Mouse (Mus musculus): ENCODE results near the gene Ndufb10. TPM values are rescaled to one million over a fixed set of nuclear protein-coding genes. Genes with fewer than 3 reads are reported as not detected.

Ndufb10 gene
- polyA plus RNA-seq (2016; fragmentation: Nextera tagmentation; extraction: Ambion mirVana), result 230 and 240 TPM in 2 replicates

DNA sequence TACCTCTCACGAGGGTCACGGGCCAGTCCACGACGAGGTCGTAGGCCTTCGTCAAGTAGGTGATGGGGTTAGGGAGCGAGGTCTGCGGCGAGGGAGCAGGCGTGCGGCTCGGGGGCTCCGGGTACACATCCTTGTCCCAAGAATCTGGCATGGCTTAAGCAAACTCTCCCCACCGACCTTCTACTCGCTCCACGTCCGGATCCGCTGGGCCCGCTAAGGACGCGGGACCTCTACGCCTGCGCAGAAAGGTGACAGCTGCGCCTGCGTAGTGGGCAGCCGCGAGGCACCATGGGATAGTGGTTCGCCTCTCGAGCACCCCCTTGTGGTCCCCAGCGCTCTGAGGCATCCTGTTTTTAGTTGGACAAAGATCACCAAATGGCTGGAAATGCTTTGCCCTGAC lies at the start of gene Ndufb10:
TSS of gene Ndufb10 (minus strand) at position 295 of the 400 bp plus-strand sequence.
- Histone ChIP-seq H3K27me3 (replicated peaks) (no peaks in the 10 kb centered on the region), H3K4me1 (peaks cover 29% of the 10 kb centered on the region), H3K27ac (peak within 1 kb of the TSS; percentile 12; the same call in 1 of the 2 replicates), H3K36me3 (peaks cover 15% of the 10 kb centered on the region), H3K9ac (peak within 1 kb of the TSS; percentile 92), H3K4me3 (peak within 1 kb of the TSS; percentile 71), H3K9me3 (no peaks in the 10 kb centered on the region), H3K4me2 (replicated peaks) (peak within 1 kb of the TSS; percentile 94)
- under 1% methylated on average over 30 of the region's 30 CpGs for WGBS
- ATAC-seq (ENCODE audit: low FRiP score, low read depth), result peak; percentile 78

DNA sequence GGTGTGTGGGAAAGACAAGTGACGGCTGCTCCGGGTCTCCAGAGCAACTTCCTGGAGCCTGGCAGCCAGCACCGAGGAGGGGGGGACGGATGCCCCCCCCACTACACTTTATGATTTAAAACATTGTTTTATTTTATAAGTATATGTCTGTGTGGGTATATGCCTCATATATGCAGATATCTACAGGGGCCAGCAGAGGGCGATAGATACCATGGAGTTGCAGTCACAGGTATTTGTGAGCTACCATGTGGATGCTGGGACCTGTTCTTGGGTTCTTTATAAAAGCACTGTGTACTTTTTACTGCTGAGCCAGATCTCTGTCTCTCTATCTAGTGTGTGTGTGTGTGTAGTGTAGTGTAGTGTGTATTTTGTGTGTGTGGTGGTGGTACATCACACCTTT lies 49.0 kb upstream of the Ndufb10 start:
- H3K4me1 ChIP-seq, result no peaks in the 10 kb centered on the region
- no peaks in the 10 kb centered on the region for H3K36me3 ChIP-seq
- no peak overlapping the region for H3K27ac ChIP-seq
- H3K4me3 ChIP-seq, result no peak overlapping the region
- no peak overlapping the region for H3K4me2 ChIP-seq (replicated peaks)
- no peak for ATAC-seq (ENCODE audit: low FRiP score, low read depth)
- no peak overlapping the region for H3K9ac ChIP-seq
- 81% methylated on average over 5 of the region's 5 CpGs for WGBS
- no peaks in the 10 kb centered on the region for H3K27me3 ChIP-seq (replicated peaks)
- H3K9me3 ChIP-seq, result no peaks in the 10 kb centered on the region

DNA sequence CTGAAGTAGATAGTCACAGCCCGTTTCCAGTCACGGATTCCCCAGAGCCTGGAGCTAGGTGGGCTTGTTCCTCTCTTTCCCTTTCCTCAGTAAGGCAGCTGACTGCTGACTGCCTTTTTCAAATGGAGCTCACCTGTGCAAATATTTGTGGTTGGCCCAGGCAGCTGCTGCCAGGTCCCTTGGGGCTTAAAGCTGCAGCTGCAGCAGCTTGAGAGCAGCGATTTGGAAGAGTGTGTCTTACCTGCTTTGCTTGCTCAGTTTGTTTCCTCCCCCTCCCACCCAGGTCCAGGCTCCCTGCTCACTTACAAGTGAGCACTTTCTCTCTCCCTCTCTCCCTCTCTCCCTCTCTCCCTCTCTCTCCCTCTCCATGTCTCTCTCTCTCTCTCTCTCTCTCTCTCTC lies 44.9 kb upstream of the Ndufb10 start:
- WGBS, result 48% methylated on average over 3 of the region's 3 CpGs

DNA sequence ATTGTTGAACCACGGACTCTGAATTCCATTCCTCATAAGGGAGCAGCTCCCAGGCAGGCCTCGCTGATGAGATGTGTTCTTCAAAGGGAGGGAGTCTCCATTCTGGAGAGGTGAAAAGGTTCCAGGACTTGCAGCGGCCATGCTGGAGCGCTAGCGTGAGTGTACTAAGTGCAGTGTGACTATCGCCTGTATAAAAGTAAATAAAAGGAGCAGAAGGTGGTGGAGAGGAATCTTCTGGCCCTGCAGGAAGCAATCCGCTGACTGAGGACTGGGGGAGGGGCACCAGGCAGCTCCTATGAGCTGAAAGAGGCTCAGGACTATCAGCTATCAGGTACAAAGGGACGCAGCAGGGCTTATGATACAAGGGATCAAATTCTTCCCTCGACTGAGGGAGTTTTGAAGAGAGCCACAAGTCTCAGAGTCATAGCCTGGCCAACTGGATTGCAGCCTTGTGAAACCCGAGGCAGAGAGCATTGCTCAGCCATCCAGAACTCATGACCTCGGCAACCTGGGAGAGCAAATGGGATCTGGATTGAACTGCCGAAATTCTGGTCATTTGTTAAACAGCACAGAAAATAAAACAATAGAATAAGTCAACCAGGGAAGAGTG lies 42.1 kb upstream of the Ndufb10 start:
- no peak overlapping the region for H3K4me2 ChIP-seq (replicated peaks)
- no peaks in the 10 kb centered on the region for H3K9me3 ChIP-seq
- no peak overlapping the region for H3K9ac ChIP-seq
- no peak overlapping the region for H3K27ac ChIP-seq
- ATAC-seq (ENCODE audit: low FRiP score, low read depth), result no peak
- 29% methylated on average over 12 of the region's 12 CpGs for WGBS
- no peaks in the 10 kb centered on the region for H3K36me3 ChIP-seq
- H3K4me1 ChIP-seq, result no peaks in the 10 kb centered on the region; the same call in 1 of the 2 replicates
- H3K4me3 ChIP-seq, result no peak overlapping the region
- no peaks in the 10 kb centered on the region for H3K27me3 ChIP-seq (replicated peaks)

More for the DNA sequence above, 44.9 kb upstream of the Ndufb10 start:
- Histone ChIP-seq H3K27me3 (replicated peaks) (no peaks in the 10 kb centered on the region), H3K36me3 (no peaks in the 10 kb centered on the region), H3K4me1 (no peaks in the 10 kb centered on the region; the same call in 1 of the 2 replicates), H3K4me3 (no peak overlapping the region), H3K9ac (no peak overlapping the region), H3K27ac (no peak overlapping the region), H3K9me3 (no peaks in the 10 kb centered on the region), H3K4me2 (replicated peaks) (no peak overlapping the region)
- ATAC-seq (ENCODE audit: low FRiP score, low read depth), result no peak

DNA sequence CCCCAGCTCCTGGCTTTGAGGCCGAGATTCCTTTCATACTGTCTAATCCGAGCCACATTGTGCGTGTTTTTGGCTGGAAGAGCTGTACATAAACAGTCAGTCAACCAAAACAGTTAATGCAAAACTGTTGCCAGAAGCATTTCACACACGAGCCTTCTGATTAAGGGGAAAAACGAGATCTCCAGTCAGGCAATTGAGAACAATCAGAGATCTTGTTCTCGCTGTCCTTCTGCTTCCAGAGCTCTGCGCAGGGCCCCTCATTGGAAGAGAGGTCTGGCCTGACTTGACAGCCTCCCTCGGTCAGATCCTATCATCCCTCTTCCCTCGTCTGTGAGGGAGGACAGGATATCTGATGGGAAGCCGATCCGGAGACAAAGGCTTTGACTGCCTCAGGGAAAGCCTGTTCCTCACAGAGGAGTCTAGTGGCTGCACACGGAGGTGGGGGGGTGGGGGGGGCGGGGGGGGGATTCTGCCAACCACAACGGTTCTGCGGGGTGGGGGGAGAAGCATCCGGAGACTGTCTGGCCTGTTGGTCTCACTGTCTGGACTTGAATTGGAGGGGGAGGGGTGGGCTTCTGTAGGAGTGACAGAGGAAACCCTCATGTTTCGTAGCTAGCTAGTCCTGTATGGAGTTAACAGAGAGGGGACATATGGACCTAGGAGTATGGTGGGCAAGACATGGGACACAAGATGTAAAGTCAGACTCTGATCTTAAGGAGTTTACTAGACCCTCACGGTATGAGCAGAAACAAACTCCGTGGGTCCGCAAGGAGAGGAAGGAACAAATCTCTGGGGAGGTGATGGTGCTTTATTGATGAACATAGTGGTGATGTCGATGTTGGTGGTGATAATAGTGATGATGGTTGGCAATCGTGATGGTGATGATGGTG lies 41.0 kb upstream of the Ndufb10 start:
- Histone ChIP-seq H3K36me3 (no peaks in the 10 kb centered on the region), H3K27ac (no peak overlapping the region), H3K4me3 (no peak overlapping the region), H3K27me3 (replicated peaks) (no peaks in the 10 kb centered on the region), H3K4me2 (replicated peaks) (no peak overlapping the region), H3K4me1 (no peaks in the 10 kb centered on the region; the same call in 1 of the 2 replicates), H3K9ac (no peak overlapping the region), H3K9me3 (no peaks in the 10 kb centered on the region)
- 67% methylated on average over 21 of the region's 22 CpGs for WGBS
- ATAC-seq (ENCODE audit: low FRiP score, low read depth), result no peak

DNA sequence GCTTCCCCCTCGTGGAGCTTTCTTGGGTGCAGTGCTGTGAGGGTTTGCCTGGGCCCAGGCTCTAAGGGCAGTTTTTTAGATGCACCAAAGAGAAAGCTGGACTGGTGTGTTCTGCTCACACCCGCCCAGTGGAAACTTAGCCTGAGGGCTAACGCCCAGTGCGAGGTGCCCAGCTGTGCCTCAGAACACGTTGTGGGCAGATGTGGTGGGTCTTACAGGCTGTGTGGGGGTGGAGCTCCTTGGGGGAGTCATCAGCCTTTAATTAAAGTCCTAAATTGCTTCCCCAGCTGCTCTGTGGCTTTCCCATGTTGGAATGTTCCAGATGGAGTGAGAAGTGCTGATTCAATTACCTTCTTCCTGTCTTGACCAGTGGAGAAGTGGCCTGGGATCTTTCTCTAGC lies 36.8 kb upstream of the Ndufb10 start:
- no peaks in the 10 kb centered on the region for H3K9me3 ChIP-seq
- WGBS, result 46% methylated on average over 5 of the region's 5 CpGs
- no peak overlapping the region for H3K9ac ChIP-seq
- no peak overlapping the region for H3K4me2 ChIP-seq (replicated peaks)
- no peak overlapping the region for H3K4me3 ChIP-seq
- no peaks in the 10 kb centered on the region for H3K4me1 ChIP-seq
- H3K27me3 ChIP-seq (replicated peaks), result peaks cover 9% of the 10 kb centered on the region
- no peaks in the 10 kb centered on the region for H3K36me3 ChIP-seq
- no peak overlapping the region for H3K27ac ChIP-seq
- no peak for ATAC-seq (ENCODE audit: low FRiP score, low read depth)

DNA sequence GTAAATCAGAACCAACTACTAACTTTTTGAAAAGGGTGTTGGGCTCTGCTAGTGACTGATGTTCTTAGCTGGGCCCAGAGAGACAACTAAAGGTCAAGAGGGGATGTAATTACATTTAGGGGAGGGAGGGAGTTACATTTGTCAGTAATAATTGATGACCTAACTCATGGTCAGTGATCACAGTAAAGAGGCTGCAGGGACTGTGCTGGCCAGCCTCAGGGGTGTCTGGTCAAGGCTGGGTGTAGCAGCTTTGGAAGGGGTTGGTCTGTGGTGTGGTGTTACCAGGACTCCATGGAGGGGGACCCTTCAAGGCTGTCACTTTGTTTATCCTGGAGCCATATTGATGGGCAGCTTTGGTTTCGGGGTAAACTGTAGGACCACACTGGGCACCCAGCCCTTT lies 33.1 kb upstream of the Ndufb10 start:
- no peak overlapping the region for H3K4me2 ChIP-seq (replicated peaks)
- peaks cover 46% of the 10 kb centered on the region for H3K27me3 ChIP-seq (replicated peaks)
- H3K9me3 ChIP-seq, result no peaks in the 10 kb centered on the region
- H3K4me3 ChIP-seq, result no peak overlapping the region
- H3K4me1 ChIP-seq, result peaks cover 10% of the 10 kb centered on the region
- WGBS, result 80% methylated on average over 1 of the region's 1 CpGs
- H3K27ac ChIP-seq, result no peak overlapping the region
- H3K9ac ChIP-seq, result no peak overlapping the region
- H3K36me3 ChIP-seq, result no peaks in the 10 kb centered on the region
- ATAC-seq (ENCODE audit: low FRiP score, low read depth), result no peak

DNA sequence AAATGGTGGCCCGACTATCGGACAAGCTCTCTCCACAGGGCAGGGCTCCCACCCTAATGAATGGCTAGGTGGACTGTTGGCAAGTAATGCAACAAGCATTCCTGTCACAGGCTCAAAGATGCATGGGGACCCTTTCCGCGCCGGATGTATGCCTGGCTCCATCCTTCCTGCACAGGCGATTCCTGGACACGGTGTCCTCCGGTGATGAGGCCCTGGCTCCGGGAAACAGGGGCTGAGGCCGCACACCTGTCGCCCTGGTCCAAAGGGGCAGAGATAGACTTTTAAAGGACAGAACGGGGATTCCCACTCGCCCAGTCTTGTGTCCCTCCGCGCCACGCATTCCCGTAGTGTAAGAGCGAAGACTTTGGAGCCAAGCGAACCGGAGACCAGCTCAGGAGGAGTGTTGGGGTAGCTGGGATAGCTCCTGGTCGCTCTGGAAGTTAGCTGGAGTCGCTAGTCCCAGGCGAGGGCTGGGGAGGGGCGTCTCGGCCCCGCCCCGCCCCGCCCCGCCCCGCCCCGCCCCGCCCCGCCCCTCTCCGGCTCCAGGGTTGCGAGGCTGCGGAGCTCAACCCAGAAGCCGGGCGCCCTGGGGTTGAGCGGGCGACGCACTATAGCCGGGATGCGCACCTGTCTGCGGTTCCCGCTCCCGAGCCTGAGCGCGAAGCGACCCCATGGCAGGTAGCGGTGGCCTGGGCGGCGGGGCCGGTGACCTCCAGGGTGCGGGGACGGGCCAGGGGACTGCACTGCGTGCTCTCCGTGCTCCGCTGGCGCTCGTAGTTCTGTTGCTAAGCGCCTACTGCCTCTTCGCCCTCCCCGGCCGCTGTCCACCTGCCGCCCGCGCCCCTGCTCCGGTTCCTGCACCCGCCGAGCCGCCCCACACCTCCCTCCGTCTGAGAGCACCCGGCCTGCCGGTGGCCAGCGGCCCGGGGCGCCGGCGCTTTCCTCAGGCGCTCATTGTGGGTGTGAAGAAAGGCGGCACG lies 28.4 kb upstream of the Ndufb10 start, which contains the start of gene Hs3st6:
TSS of gene Hs3st6 (plus strand) at position 574 of the 980 bp plus-strand sequence.
- Histone ChIP-seq H3K4me1 (peaks cover 13% of the 10 kb centered on the region), H3K4me2 (replicated peaks) (peak within 1 kb of the TSS; percentile 97), H3K36me3 (no peaks in the 10 kb centered on the region), H3K4me3 (peak within 1 kb of the TSS; percentile 50), H3K9me3 (no peaks in the 10 kb centered on the region), H3K27ac (no peak within 1 kb of the TSS), H3K27me3 (replicated peaks) (peaks cover 66% of the 10 kb centered on the region), H3K9ac (peak within 1 kb of the TSS; percentile 58)
- peak; percentile 80 for ATAC-seq (ENCODE audit: low FRiP score, low read depth)
- 1% methylated on average over 80 of the region's 82 CpGs for WGBS

DNA sequence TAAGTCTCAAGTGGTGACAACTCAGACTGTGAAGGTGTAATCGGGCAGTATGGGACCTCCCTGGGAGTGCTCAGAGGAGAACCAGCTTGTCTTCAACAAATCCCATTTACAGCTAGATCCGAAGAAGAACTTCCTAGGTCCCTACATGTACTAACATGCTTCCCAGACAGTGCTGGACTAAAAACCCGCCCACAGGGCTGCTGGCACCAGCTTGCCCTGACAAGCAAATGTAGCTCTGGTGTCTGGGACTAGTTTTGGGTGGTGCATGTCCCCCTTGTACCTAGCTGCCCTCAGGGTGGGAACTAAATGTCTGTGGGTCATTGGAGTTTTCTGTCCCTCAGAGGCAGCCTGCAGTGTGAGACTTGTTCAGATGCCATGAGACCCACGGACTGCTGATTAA lies 27.2 kb upstream of the Ndufb10 start:
- no peak overlapping the region for H3K27ac ChIP-seq
- no peak overlapping the region for H3K4me2 ChIP-seq (replicated peaks)
- no peak overlapping the region for H3K9ac ChIP-seq
- H3K4me3 ChIP-seq, result no peak overlapping the region
- ATAC-seq (ENCODE audit: low FRiP score, low read depth), result no peak
- H3K27me3 ChIP-seq (replicated peaks), result peaks cover 66% of the 10 kb centered on the region
- WGBS, result 24% methylated on average over 4 of the region's 4 CpGs
- H3K4me1 ChIP-seq, result peaks cover 13% of the 10 kb centered on the region
- no peaks in the 10 kb centered on the region for H3K36me3 ChIP-seq
- H3K9me3 ChIP-seq, result no peaks in the 10 kb centered on the region

DNA sequence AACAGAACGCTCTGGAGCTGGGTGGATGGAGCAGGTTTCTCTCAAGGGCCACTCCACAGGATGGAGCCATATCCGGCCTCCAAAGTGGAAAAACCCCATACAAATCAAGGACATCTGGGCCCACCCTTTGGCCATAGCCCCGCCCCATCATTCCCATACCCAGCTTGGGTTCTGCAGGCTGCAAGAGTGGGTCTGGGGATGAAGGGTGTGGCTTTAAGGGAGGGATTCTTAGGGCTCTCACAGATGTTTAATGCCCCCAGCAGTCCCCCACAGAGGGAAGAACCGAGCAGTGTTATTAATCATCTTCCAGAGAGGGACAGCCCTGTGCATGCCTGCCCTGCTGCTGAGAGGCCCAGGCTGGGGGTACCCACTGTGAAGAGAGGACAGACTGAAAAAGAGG lies 22.7 kb upstream of the Ndufb10 start:
- Histone ChIP-seq H3K4me2 (replicated peaks) (no peak overlapping the region), H3K27ac (no peak overlapping the region), H3K4me3 (no peak overlapping the region), H3K9ac (no peak overlapping the region), H3K9me3 (no peaks in the 10 kb centered on the region), H3K27me3 (replicated peaks) (peaks cover 21% of the 10 kb centered on the region), H3K36me3 (peaks cover 3% of the 10 kb centered on the region; the same call in 1 of the 2 replicates), H3K4me1 (no peaks in the 10 kb centered on the region; the same call in 1 of the 2 replicates)
- WGBS, result 50% methylated on average over 4 of the region's 4 CpGs
- no peak for ATAC-seq (ENCODE audit: low FRiP score, low read depth)

DNA sequence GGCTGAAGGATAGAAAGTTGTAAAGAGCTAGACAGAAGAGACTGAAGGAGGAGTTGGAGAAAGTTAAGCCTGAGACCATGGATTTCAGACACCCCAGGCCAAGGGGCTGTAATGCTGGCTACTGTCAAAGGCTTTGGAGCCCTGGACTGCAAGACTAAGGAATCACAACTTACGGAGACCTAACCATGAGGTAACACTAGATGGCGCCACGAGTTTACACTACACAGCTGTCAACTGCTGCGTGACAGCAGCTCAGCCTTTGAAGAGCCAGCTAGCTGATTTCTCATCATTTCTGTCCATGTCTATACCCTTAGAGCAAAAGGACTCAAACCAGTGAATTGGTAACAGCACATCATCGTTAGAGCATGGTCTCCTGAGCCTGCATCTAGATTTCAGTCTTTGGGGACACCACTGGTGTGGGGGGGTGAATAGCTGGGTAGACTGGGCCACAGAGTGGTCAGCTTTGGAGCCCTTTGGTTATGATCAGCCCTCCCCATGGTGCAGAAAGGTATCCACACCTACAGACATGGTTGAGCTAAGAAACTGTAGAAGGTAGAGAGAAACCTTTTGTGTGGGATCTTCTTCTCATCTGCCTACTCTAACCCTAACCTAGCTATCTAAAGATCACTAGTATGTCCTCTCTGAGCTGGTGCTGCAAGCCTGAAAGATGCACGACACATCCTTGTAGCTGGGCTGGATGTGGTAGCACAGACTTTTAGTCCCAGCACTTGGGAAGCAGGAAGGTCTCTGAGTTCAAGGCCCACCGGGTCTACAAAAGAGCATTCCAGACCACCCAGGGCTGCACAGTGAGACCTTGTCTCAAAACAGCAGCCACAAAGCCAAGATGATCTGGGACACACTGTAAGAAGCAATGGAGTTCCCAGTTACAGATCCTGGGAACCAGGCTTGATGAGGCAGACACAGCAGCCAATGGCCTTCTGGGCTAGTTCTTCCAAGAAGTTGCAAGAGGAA lies 21.5 kb upstream of the Ndufb10 start:
- no peak overlapping the region for H3K4me2 ChIP-seq (replicated peaks)
- H3K4me1 ChIP-seq, result no peaks in the 10 kb centered on the region; the same call in 1 of the 2 replicates
- no peak overlapping the region for H3K27ac ChIP-seq
- H3K36me3 ChIP-seq, result peaks cover 5% of the 10 kb centered on the region; the same call in 1 of the 2 replicates
- H3K27me3 ChIP-seq (replicated peaks), result peaks cover 10% of the 10 kb centered on the region
- WGBS, result 22% methylated on average over 7 of the region's 7 CpGs
- no peak overlapping the region for H3K9ac ChIP-seq
- peak; percentile 70; the same call in 1 of the 2 replicates for ATAC-seq (ENCODE audit: low FRiP score, low read depth)
- H3K9me3 ChIP-seq, result no peaks in the 10 kb centered on the region
- H3K4me3 ChIP-seq, result no peak overlapping the region
